Mouse (Mus musculus) myocyte (in vitro differentiated cells): ENCODE results near the gene Pex7. TPM values are rescaled to one million over a fixed set of nuclear protein-coding genes. Genes with fewer than 3 reads are reported as not detected.

Experiments
- H3K27me3 ChIP-seq: one replicate; pipeline ENCODE4 v1.6.1; 2011; ENCODE audit not compliant: control insufficient read depth, insufficient read depth, insufficient read length
- H3K36me3 ChIP-seq: one replicate; pipeline ENCODE4 v1.6.1; 2011; ENCODE audit not compliant: control insufficient read depth, insufficient read depth
- H3K4me2 ChIP-seq: one replicate; pipeline ENCODE4 v1.6.1; 2011; ENCODE audit warnings: low read depth, control low read depth
- H3K4me3 ChIP-seq: one replicate; pipeline ENCODE4 v1.5.1; 2011; ENCODE audit warnings: mild to moderate bottlenecking, control low read depth, moderate library complexity
- H3K79me2 ChIP-seq: one replicate; pipeline ENCODE4 v1.6.1; 2011; ENCODE audit not compliant: control insufficient read depth, insufficient read depth
- H3ac ChIP-seq: one replicate; pipeline ENCODE4 v1.6.1; 2011; ENCODE audit not compliant: control insufficient read depth, insufficient read length
- CEBPB ChIP-seq: IDR thresholded peaks from 2 replicates; pipeline ENCODE4 v1.6.1; 2011; ENCODE audit warnings: mild to moderate bottlenecking, moderate library complexity; ENCODE audit not compliant: poor library complexity, insufficient read depth, severe bottlenecking
- E2F4 ChIP-seq: IDR thresholded peaks from one replicate; pipeline ENCODE4 v1.6.1; 2011; ENCODE audit warnings: mild to moderate bottlenecking, control low read depth, moderate library complexity; ENCODE audit not compliant: insufficient read depth
- MAX ChIP-seq: IDR thresholded peaks from one replicate; pipeline ENCODE4 v1.6.1; 2011; ENCODE audit warnings: low read depth, mild to moderate bottlenecking, control low read depth
- MYOD1 ChIP-seq, 3 experiments: IDR thresholded peaks; one replicate each; pipeline ENCODE4 v1.6.1; 2011; ENCODE audit warnings: control low read depth in 2 of 3, low read depth in 2 of 3, mild to moderate bottlenecking in 2 of 3, moderate library complexity in 1 of 3; ENCODE audit not compliant: insufficient read length in 2 of 3, control insufficient read depth in 1 of 3
- MYOG ChIP-seq, 3 experiments: IDR thresholded peaks; one replicate each; pipeline ENCODE4 v1.6.1; 2011; ENCODE audit warnings: control low read depth in 2 of 3, low read depth in 2 of 3, mild to moderate bottlenecking in 2 of 3; ENCODE audit not compliant: insufficient read length in 2 of 3, control insufficient read depth in 1 of 3, insufficient read depth in 1 of 3
- POLR2A ChIP-seq: IDR thresholded peaks from one replicate; pipeline ENCODE4 v1.6.1; 2011; ENCODE audit warnings: low read depth, mild to moderate bottlenecking, control low read depth, moderate library complexity; ENCODE audit not compliant: insufficient read length
- POLR2AphosphoS2 ChIP-seq: IDR thresholded peaks from one replicate; pipeline ENCODE4 v1.6.1; 2011; ENCODE audit warnings: low read depth, control low read depth; ENCODE audit not compliant: insufficient read length
- REST ChIP-seq: IDR thresholded peaks from one replicate; pipeline ENCODE4 v1.6.1; 2011; ENCODE audit warnings: mild to moderate bottlenecking, control low read depth, moderate library complexity; ENCODE audit not compliant: insufficient read depth, insufficient read length
- SRF ChIP-seq: IDR thresholded peaks from one replicate; pipeline ENCODE4 v1.6.1; 2011; ENCODE audit warnings: low read depth; ENCODE audit not compliant: control insufficient read depth, insufficient read length
- TCF12 ChIP-seq: IDR thresholded peaks from one replicate; pipeline ENCODE4 v1.6.1; 2011; ENCODE audit warnings: mild to moderate bottlenecking, control low read depth; ENCODE audit not compliant: poor library complexity, insufficient read depth, severe bottlenecking
- TCF3 ChIP-seq: IDR thresholded peaks from one replicate; pipeline ENCODE4 v1.6.1; 2011; ENCODE audit warnings: low read depth, control low read depth; ENCODE audit not compliant: insufficient read length
- USF1 ChIP-seq: IDR thresholded peaks from one replicate; pipeline ENCODE4 v1.6.1; 2011; ENCODE audit warnings: low read depth, mild to moderate bottlenecking, control low read depth, moderate library complexity
- polyA plus RNA-seq: library from polyadenylated mRNA; unstranded; fragments of >200 nt; fragmentation: generic; extraction: Trizol; gene quantifications from one replicate; pipeline ENCODE4 v1.2.1, GENCODE M21; 2012; ENCODE audit warnings: missing spikeins

Pex7 gene
- polyA plus RNA-seq, 1 experiment, result 7.9 TPM

- H3K4me3 ChIP-seq, result no peak overlapping the region
- H3K4me2 ChIP-seq, result peak overlapping the region; percentile 12
- peaks cover 11% of the 10 kb centered on the region for H3K27me3 ChIP-seq
- TF ChIP-seq MYOG (IDR thresholded peaks at IDR 0.05; ENCODE audit: control insufficient read depth in 1 of 3, insufficient read depth in 1 of 3, insufficient read length in 2 of 3, low read depth in 2 of 3) (no peak), CEBPB (no peak), E2F4 (no peak), TCF3 (no peak), POLR2A (no peak), REST (no peak), MYOD1 (IDR thresholded peaks at IDR 0.05; ENCODE audit: control insufficient read depth in 1 of 3, insufficient read length in 2 of 3, low read depth in 2 of 3) (no peak), SRF (no peak), POLR2AphosphoS2 (no peak), TCF12 (no peak), USF1 (no peak), MAX (no peak)
- no peaks in the 10 kb centered on the region for H3K36me3 ChIP-seq
- H3K79me2 ChIP-seq, result no peaks in the 10 kb centered on the region
- peak overlapping the region; percentile 97 for H3ac ChIP-seq
Measured at GRCm38 (mm10) chr10:19908076-19908475, 587 bp upstream of the Pex7 start.

- H3ac ChIP-seq, result no peak overlapping the region
- no peaks in the 10 kb centered on the region for H3K36me3 ChIP-seq
- no peak overlapping the region for H3K4me2 ChIP-seq
- TF ChIP-seq CEBPB (no peak), TCF12 (no peak), POLR2AphosphoS2 (no peak), MYOG (IDR thresholded peaks at IDR 0.05; ENCODE audit: control insufficient read depth in 1 of 3, insufficient read depth in 1 of 3, insufficient read length in 2 of 3, low read depth in 2 of 3) (no peak), USF1 (no peak), MYOD1 (IDR thresholded peaks at IDR 0.05; ENCODE audit: control insufficient read depth in 1 of 3, insufficient read length in 2 of 3, low read depth in 2 of 3) (no peak), TCF3 (no peak), POLR2A (no peak), SRF (no peak), REST (no peak), MAX (no peak)
- no peaks in the 10 kb centered on the region for H3K79me2 ChIP-seq
- H3K27me3 ChIP-seq, result no peaks in the 10 kb centered on the region
- no peak overlapping the region for H3K4me3 ChIP-seq
Measured at GRCm38 (mm10) chr10:19904077-19904820, 3.2 kb downstream of the Pex7 start.

- Histone ChIP-seq H3K27me3 (no peaks in the 10 kb centered on the region), H3K4me2 (no peak overlapping the region), H3ac (no peak overlapping the region), H3K79me2 (no peaks in the 10 kb centered on the region), H3K4me3 (no peak overlapping the region), H3K36me3 (no peaks in the 10 kb centered on the region)
- TF ChIP-seq POLR2A (no peak), TCF3 (no peak), MYOD1 (IDR thresholded peaks at IDR 0.05; ENCODE audit: control insufficient read depth in 1 of 3, insufficient read length in 2 of 3, low read depth in 2 of 3) (no peak), USF1 (no peak), CEBPB (no peak), MYOG (IDR thresholded peaks at IDR 0.05; ENCODE audit: control insufficient read depth in 1 of 3, insufficient read depth in 1 of 3, insufficient read length in 2 of 3, low read depth in 2 of 3) (no peak), SRF (no peak), REST (no peak), POLR2AphosphoS2 (no peak)
Measured at GRCm38 (mm10) chr10:19901992-19902391, 5.5 kb downstream of the Pex7 start.

- H3ac ChIP-seq, result no peak overlapping the region
- TF ChIP-seq POLR2AphosphoS2, result no peak
- TF ChIP-seq E2F4, result no peak
- no peak for TF ChIP-seq MYOG (IDR thresholded peaks at IDR 0.05; ENCODE audit: control insufficient read depth in 1 of 3, insufficient read depth in 1 of 3, insufficient read length in 2 of 3, low read depth in 2 of 3)
- no peak for TF ChIP-seq USF1
Measured at GRCm38 (mm10) chr10:19900191-19900590, 7.3 kb downstream of the Pex7 start.

GRCm38 (mm10) chr10:19893976-19894375, 13.5 kb downstream of the Pex7 start:
- Histone ChIP-seq H3K4me2 (no peak overlapping the region), H3K4me3 (no peak overlapping the region), H3ac (no peak overlapping the region), H3K27me3 (no peaks in the 10 kb centered on the region), H3K36me3 (no peaks in the 10 kb centered on the region), H3K79me2 (no peaks in the 10 kb centered on the region)
- TF ChIP-seq SRF (no peak), E2F4 (no peak), CEBPB (no peak), POLR2AphosphoS2 (no peak), USF1 (no peak), REST (no peak), MAX (no peak), POLR2A (no peak), TCF3 (no peak), MYOD1 (IDR thresholded peaks at IDR 0.05; ENCODE audit: control insufficient read depth in 1 of 3, insufficient read length in 2 of 3, low read depth in 2 of 3) (no peak), MYOG (IDR thresholded peaks at IDR 0.05; ENCODE audit: control insufficient read depth in 1 of 3, insufficient read depth in 1 of 3, insufficient read length in 2 of 3, low read depth in 2 of 3) (no peak), TCF12 (no peak)

More at GRCm38 (mm10) chr10:19900191-19900590, 7.3 kb downstream of the Pex7 start:
- no peak overlapping the region for H3K4me2 ChIP-seq
- no peaks in the 10 kb centered on the region for H3K79me2 ChIP-seq
- H3K36me3 ChIP-seq, result no peaks in the 10 kb centered on the region
- H3K27me3 ChIP-seq, result no peaks in the 10 kb centered on the region
- no peak overlapping the region for H3K4me3 ChIP-seq
